Mouse (Mus musculus) embryo, embryonic 10 days (tissue): Measurements from ENCODE around the gene 4930432M17Rik.

Source experiments
- DNase-seq: peaks from one replicate; pipeline ENCODE4 v3.0.0-alpha.2; 2015; ENCODE audit warnings: low spot score

4930432M17Rik gene

GRCm38 (mm10) chr3:121707106-121707505 is 36.5 kb downstream of the 4930432M17Rik start:
- no peak for DNase-seq

GRCm38 (mm10) chr3:121710894-121711531 is 40.5 kb downstream of the 4930432M17Rik start:
- no peak for DNase-seq

- DNase-seq, result no peak
Observed at GRCm38 (mm10) chr3:121712222-121712621, 41.7 kb downstream of the 4930432M17Rik start.

- DNase-seq, result no peak
Observed at GRCm38 (mm10) chr3:121713151-121713701, 42.7 kb downstream of the 4930432M17Rik start.

GRCm38 (mm10) chr3:121713816-121714215 is 43.3 kb downstream of the 4930432M17Rik start:
- no peak for DNase-seq

- no peak for DNase-seq
Observed at GRCm38 (mm10) chr3:121714461-121714860, 43.9 kb downstream of the 4930432M17Rik start.

- DNase-seq, result no peak
Observed at GRCm38 (mm10) chr3:121715336-121715735, 44.8 kb downstream of the 4930432M17Rik start.

- no peak for DNase-seq
Observed at GRCm38 (mm10) chr3:121715741-121716459, 45.3 kb downstream of the 4930432M17Rik start.

GRCm38 (mm10) chr3:121716480-121716879 is 45.9 kb downstream of the 4930432M17Rik start:
- DNase-seq, result no peak

GRCm38 (mm10) chr3:121718679-121719078 is 48.1 kb downstream of the 4930432M17Rik start:
- no peak for DNase-seq

- no peak for DNase-seq
Observed at GRCm38 (mm10) chr3:121719701-121720100, 49.1 kb downstream of the 4930432M17Rik start.

GRCm38 (mm10) chr3:121720801-121721690 is 50.5 kb downstream of the 4930432M17Rik start:
- no peak for DNase-seq

- no peak for DNase-seq
Observed at GRCm38 (mm10) chr3:121721691-121722070, 51.1 kb downstream of the 4930432M17Rik start.

GRCm38 (mm10) chr3:121722971-121723844 is 52.6 kb downstream of the 4930432M17Rik start, which contains the start of gene F3:
TSS of gene F3 (plus strand) at chr3:121723537.
- DNase-seq, result peak; percentile 91

GRCm38 (mm10) chr3:121723968-121724524 is 53.5 kb downstream of the 4930432M17Rik start:
- DNase-seq, result no peak

- no peak for DNase-seq
Observed at GRCm38 (mm10) chr3:121724553-121724952, 54.0 kb downstream of the 4930432M17Rik start.

- no peak for DNase-seq
Observed at GRCm38 (mm10) chr3:121725651-121726050, 55.1 kb downstream of the 4930432M17Rik start.

- no peak for DNase-seq
Observed at GRCm38 (mm10) chr3:121729678-121730077, 59.1 kb downstream of the 4930432M17Rik start.
